Mouse (Mus musculus) midbrain, embryonic 13.5 days (tissue): Measurements from ENCODE around the gene Il1b. TPM values are rescaled to one million over a fixed set of nuclear protein-coding genes. Genes with fewer than 3 reads are reported as not detected.

ENCODE experiments used
- ATAC-seq: fragments of 200-750 bp; cut with Nextera tagmentation; 2 replicates; pipeline ENCODE4 v1.8.0; 2017; ENCODE audit warnings: mild to moderate bottlenecking, moderate TSS enrichment, moderate library complexity
- H3K27ac ChIP-seq: fragments of 300-500 bp; sonication (generic); 2 replicates; pipeline ENCODE4 v1.5.1; 2015; ENCODE audit warnings: inconsistent platforms, mild to moderate bottlenecking, moderate library complexity
- H3K27me3 ChIP-seq: fragments of 300-500 bp; sonication (generic); 2 replicates; pipeline ENCODE4 v1.6.1; 2015; ENCODE audit warnings: mild to moderate bottlenecking, inconsistent platforms
- H3K36me3 ChIP-seq: fragments of 300-500 bp; sonication (generic); 2 replicates; pipeline ENCODE4 v1.6.1; 2015; ENCODE audit warnings: mild to moderate bottlenecking, inconsistent platforms
- H3K4me1 ChIP-seq: fragments of 300-500 bp; sonication (generic); replicated peaks from 2 replicates; pipeline ENCODE4 v1.6.1; 2015; ENCODE audit warnings: inconsistent platforms
- H3K4me2 ChIP-seq: fragments of 300-500 bp; sonication (generic); replicated peaks from 2 replicates; pipeline ENCODE4 v1.6.1; 2015; ENCODE audit warnings: moderate library complexity, mild to moderate bottlenecking, inconsistent platforms
- H3K4me3 ChIP-seq: fragments of 300-500 bp; sonication (generic); replicated peaks from 2 replicates; pipeline ENCODE4 v1.5.1; 2015; ENCODE audit warnings: mild to moderate bottlenecking, inconsistent platforms
- H3K9ac ChIP-seq: fragments of 300-500 bp; sonication (generic); replicated peaks from 2 replicates; pipeline ENCODE4 v1.6.1; 2015; ENCODE audit warnings: mild to moderate bottlenecking, inconsistent platforms
- H3K9me3 ChIP-seq: fragments of 300-500 bp; sonication (generic); 2 replicates; pipeline ENCODE4 v1.6.1; 2016; ENCODE audit warnings: mild to moderate bottlenecking, inconsistent platforms
- WGBS: fragments of 180-500 bp; shearing (Covaris S2); methylation state at CpG from one replicate; pipeline ENCODE4 v1.1.7; 2015; 5-methylcytosine and 5-hydroxymethylcytosine counted together
- polyA plus RNA-seq: library from polyadenylated mRNA; unstranded; fragments of >200 nt; fragmentation: Nextera tagmentation; extraction: Ambion mirVana; gene quantifications from 2 replicates; pipeline ENCODE4 v1.2.1, GENCODE M21; 2015

Gene Il1b
- polyA plus RNA-seq, 1 experiment from 2014 or later: not detected

DNA sequence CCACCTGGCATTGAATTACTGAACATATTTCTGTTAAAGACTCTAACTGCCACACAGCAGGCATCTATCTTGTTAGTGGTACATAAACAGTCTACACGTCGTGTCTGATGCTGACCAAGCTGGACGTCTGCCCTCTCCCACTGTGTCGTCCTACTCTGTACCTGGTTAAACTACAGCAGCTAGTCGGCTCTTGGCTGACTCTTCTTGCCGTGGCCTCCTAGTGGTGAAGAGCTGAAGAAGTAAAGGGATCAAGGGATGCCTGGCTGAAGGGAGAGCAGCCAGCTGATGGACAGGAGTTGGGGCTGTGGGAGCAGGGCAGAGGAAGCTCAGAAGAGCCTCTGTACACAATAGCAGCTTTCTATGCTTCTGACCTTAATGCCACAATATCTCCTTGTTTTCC lies 22.6 kb upstream of the Il1b start:
- WGBS: 39% methylated on average over 6 of the region's 6 CpGs
- H3K36me3 ChIP-seq: no peaks in the 10 kb centered on the region
- H3K27ac ChIP-seq: no peak overlapping the region
- no peak overlapping the region for H3K4me3 ChIP-seq
- ATAC-seq: no peak
- no peaks in the 10 kb centered on the region for H3K9me3 ChIP-seq
- H3K4me1 ChIP-seq: no peaks in the 10 kb centered on the region
- no peak overlapping the region for H3K9ac ChIP-seq
- no peak overlapping the region for H3K4me2 ChIP-seq
- H3K27me3 ChIP-seq: no peaks in the 10 kb centered on the region

DNA sequence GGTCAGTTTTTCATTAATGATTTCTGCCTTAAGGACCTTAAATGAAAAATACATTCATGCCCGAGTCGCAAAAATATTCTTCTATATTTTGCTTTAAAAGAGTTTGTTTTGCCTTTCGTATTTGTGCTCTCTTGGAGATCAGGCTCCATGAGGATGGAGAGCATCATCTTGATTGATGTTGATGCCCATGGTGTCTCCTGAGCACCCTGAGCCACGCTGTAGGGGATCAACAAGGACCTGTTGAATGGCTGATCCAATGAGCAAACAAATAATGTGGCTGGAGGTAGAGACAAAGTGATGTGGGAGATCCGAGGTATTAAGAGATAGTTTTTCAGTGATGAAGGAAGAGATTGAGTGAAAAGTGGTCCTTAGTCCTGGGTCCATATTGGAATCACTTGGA lies 19.2 kb upstream of the Il1b start:
- 80% methylated on average over 5 of the region's 5 CpGs for WGBS
- H3K36me3 ChIP-seq: no peaks in the 10 kb centered on the region
- no peak overlapping the region for H3K9ac ChIP-seq
- no peak overlapping the region for H3K4me2 ChIP-seq
- no peaks in the 10 kb centered on the region for H3K27me3 ChIP-seq
- H3K27ac ChIP-seq: no peak overlapping the region
- H3K4me3 ChIP-seq: no peak overlapping the region
- no peak for ATAC-seq
- H3K9me3 ChIP-seq: no peaks in the 10 kb centered on the region
- no peaks in the 10 kb centered on the region for H3K4me1 ChIP-seq

GRCm38 (mm10) chr2:129389323-129389722 lies 18.4 kb upstream of the Il1b start:
- Histone ChIP-seq H3K27me3 (no peaks in the 10 kb centered on the region), H3K9ac (no peak overlapping the region), H3K4me2 (no peak overlapping the region), H3K27ac (no peak overlapping the region), H3K36me3 (no peaks in the 10 kb centered on the region), H3K4me1 (no peaks in the 10 kb centered on the region), H3K9me3 (no peaks in the 10 kb centered on the region), H3K4me3 (no peak overlapping the region)
- ATAC-seq: no peak
- 74% methylated on average over 2 of the region's 2 CpGs for WGBS

DNA sequence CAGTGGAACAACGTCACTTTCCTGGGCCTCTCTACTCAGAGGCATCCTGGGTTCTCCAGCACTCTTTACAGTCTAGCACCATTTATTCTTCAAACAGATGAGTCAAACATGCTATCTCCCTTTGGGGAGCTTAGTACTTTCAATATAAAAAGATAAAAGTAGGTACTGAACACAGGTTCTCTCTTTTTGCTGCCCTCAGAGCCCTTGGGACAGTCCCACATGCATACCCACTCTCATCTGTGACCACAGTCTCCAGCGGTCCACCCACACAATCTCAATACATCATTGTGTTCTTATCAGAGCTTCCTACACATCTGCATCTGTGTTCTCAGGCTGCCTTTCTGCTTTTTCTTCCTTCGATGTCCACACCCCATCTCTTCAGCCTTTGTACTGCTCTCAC lies 14.4 kb upstream of the Il1b start:
- no peak for ATAC-seq
- Histone ChIP-seq H3K9ac (no peak overlapping the region), H3K9me3 (no peaks in the 10 kb centered on the region), H3K36me3 (no peaks in the 10 kb centered on the region), H3K27ac (no peak overlapping the region), H3K27me3 (no peaks in the 10 kb centered on the region), H3K4me3 (no peak overlapping the region), H3K4me1 (no peaks in the 10 kb centered on the region), H3K4me2 (no peak overlapping the region)
- WGBS: 87% methylated on average over 3 of the region's 3 CpGs

DNA sequence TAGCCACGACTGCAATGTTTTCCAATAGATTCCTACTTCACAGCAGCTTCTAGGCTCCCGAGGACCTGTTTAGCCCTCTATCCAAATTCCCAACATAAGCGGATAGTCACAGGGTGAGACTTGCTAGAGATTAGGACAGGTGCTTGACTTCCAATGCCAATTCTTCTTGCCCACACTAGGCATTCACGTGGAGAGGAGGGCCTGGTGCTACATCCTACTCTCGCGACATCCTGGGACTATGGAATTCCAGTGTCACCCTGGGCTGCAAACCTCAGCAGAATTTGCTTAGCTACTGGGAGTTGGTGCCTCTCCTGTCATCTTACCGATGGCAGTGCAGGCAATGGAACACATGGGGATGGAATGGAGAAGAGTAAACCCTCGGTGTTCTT lies 13.3 kb upstream of the Il1b start:
- no peak overlapping the region for H3K4me3 ChIP-seq
- no peaks in the 10 kb centered on the region for H3K4me1 ChIP-seq
- no peaks in the 10 kb centered on the region for H3K9me3 ChIP-seq
- no peaks in the 10 kb centered on the region for H3K27me3 ChIP-seq
- 92% methylated on average over 8 of the region's 8 CpGs for WGBS
- ATAC-seq: no peak
- no peak overlapping the region for H3K27ac ChIP-seq
- no peak overlapping the region for H3K4me2 ChIP-seq
- H3K9ac ChIP-seq: no peak overlapping the region
- no peaks in the 10 kb centered on the region for H3K36me3 ChIP-seq

- Histone ChIP-seq H3K9me3 (no peaks in the 10 kb centered on the region), H3K36me3 (no peaks in the 10 kb centered on the region), H3K9ac (no peak overlapping the region), H3K4me2 (no peak overlapping the region), H3K27ac (no peak overlapping the region), H3K27me3 (no peaks in the 10 kb centered on the region), H3K4me1 (no peaks in the 10 kb centered on the region), H3K4me3 (no peak overlapping the region)
- ATAC-seq: no peak
- 91% methylated on average over 8 of the region's 8 CpGs for WGBS
Observed at GRCm38 (mm10) chr2:129383512-129384271, 12.8 kb upstream of the Il1b start.

- H3K36me3 ChIP-seq: no peaks in the 10 kb centered on the region
- no peaks in the 10 kb centered on the region for H3K4me1 ChIP-seq
- H3K4me2 ChIP-seq: no peak overlapping the region
- no peak overlapping the region for H3K4me3 ChIP-seq
- ATAC-seq: no peak
- H3K27me3 ChIP-seq: no peaks in the 10 kb centered on the region
- no peak overlapping the region for H3K27ac ChIP-seq
- no peaks in the 10 kb centered on the region for H3K9me3 ChIP-seq
- whole genome bisulfite sequencing: 87% methylated on average over 5 of the region's 5 CpGs
- H3K9ac ChIP-seq: no peak overlapping the region
Observed at GRCm38 (mm10) chr2:129380746-129381474, 10.0 kb upstream of the Il1b start.

GRCm38 (mm10) chr2:129380211-129380610 lies 9.3 kb upstream of the Il1b start:
- H3K27me3 ChIP-seq: no peaks in the 10 kb centered on the region
- no peaks in the 10 kb centered on the region for H3K9me3 ChIP-seq
- H3K4me2 ChIP-seq: no peak overlapping the region
- no peak for ATAC-seq
- WGBS: 77% methylated on average over 5 of the region's 5 CpGs
- no peak overlapping the region for H3K27ac ChIP-seq
- no peak overlapping the region for H3K4me3 ChIP-seq
- H3K9ac ChIP-seq: no peak overlapping the region
- no peaks in the 10 kb centered on the region for H3K36me3 ChIP-seq
- no peaks in the 10 kb centered on the region for H3K4me1 ChIP-seq

- H3K9me3 ChIP-seq: no peaks in the 10 kb centered on the region
- no peak overlapping the region for H3K4me2 ChIP-seq
- H3K4me3 ChIP-seq: no peak overlapping the region
- H3K36me3 ChIP-seq: no peaks in the 10 kb centered on the region
- no peaks in the 10 kb centered on the region for H3K27me3 ChIP-seq
- no peaks in the 10 kb centered on the region for H3K4me1 ChIP-seq
- H3K27ac ChIP-seq: no peak overlapping the region
- H3K9ac ChIP-seq: no peak overlapping the region
- 87% methylated on average over 4 of the region's 4 CpGs for WGBS
- ATAC-seq: no peak
Observed at GRCm38 (mm10) chr2:129373307-129373706, 2.4 kb upstream of the Il1b start.

- no peak overlapping the region for H3K9ac ChIP-seq
- no peaks in the 10 kb centered on the region for H3K27me3 ChIP-seq
- WGBS: 93% methylated on average over 3 of the region's 3 CpGs
- no peaks in the 10 kb centered on the region for H3K9me3 ChIP-seq
- no peak for ATAC-seq
- no peak overlapping the region for H3K27ac ChIP-seq
- no peaks in the 10 kb centered on the region for H3K36me3 ChIP-seq
- no peak overlapping the region for H3K4me3 ChIP-seq
- H3K4me2 ChIP-seq: no peak overlapping the region
- H3K4me1 ChIP-seq: no peaks in the 10 kb centered on the region
Observed at GRCm38 (mm10) chr2:129369615-129370014, 1.3 kb downstream of the Il1b start.

DNA sequence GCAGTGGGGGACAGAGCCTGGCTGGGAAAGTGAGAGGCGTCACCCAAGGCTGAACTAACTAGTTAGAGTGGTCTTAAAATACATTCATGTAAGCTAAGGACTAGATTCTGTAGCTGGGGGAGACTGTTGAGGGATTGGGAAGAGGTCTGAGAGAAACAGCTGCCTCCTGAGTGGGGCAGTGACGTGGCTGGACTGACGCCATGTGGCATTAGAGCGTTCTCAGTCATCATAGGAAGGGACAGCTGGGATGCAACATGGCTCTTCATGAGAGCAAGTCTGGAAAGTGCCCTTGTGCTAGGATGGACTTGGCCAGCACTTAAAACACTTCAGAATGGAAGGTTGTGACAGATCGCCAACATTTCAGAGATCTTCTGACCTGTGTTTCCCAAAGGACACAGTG lies 2.1 kb downstream of the Il1b start:
- no peaks in the 10 kb centered on the region for H3K27me3 ChIP-seq
- no peak overlapping the region for H3K27ac ChIP-seq
- WGBS: 92% methylated on average over 5 of the region's 5 CpGs
- H3K9me3 ChIP-seq: no peaks in the 10 kb centered on the region
- no peak overlapping the region for H3K9ac ChIP-seq
- no peaks in the 10 kb centered on the region for H3K4me1 ChIP-seq
- no peak for ATAC-seq
- H3K4me3 ChIP-seq: no peak overlapping the region
- no peaks in the 10 kb centered on the region for H3K36me3 ChIP-seq
- H3K4me2 ChIP-seq: no peak overlapping the region

DNA sequence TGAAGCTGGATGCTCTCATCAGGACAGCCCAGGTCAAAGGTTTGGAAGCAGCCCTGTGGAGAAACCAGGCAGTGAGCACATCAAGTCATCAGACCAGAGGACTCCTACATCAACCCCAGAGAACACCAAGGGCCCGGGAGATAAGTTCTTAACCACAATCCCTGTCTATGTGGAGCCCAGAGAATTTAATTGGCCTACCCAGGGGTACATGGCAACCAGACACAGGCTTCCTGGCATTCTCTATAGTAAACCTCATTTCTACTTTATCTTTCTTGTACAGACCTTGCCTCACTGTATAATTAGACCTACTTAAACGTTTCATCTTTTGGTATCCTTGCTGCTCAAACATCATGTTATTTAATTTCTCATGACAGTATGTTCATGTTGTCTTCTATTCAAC lies 2.8 kb downstream of the Il1b start:
- WGBS: 78% methylated on average over 2 of the region's 2 CpGs
- no peak overlapping the region for H3K27ac ChIP-seq
- no peaks in the 10 kb centered on the region for H3K36me3 ChIP-seq
- no peaks in the 10 kb centered on the region for H3K4me1 ChIP-seq
- ATAC-seq: no peak
- H3K27me3 ChIP-seq: no peaks in the 10 kb centered on the region
- no peak overlapping the region for H3K9ac ChIP-seq
- H3K9me3 ChIP-seq: no peaks in the 10 kb centered on the region
- no peak overlapping the region for H3K4me2 ChIP-seq
- no peak overlapping the region for H3K4me3 ChIP-seq

DNA sequence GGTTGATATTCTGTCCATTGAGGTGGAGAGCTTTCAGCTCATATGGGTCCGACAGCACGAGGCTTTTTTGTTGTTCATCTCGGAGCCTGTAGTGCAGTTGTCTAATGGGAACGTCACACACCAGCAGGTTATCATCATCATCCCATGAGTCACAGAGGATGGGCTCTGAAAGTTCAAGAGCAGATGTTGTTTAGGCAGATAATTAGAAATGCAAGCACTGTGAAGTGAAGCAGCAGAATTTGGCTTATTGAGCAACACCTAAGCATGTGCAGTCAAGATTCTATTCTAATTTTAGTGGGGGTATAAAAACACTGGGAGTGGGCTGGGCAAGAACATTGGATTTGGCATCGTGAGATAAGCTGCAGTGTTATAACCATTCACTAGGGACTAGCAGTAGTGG lies 3.7 kb downstream of the Il1b start:
- WGBS: 85% methylated on average over 5 of the region's 5 CpGs
- no peak for ATAC-seq
- Histone ChIP-seq H3K4me3 (no peak overlapping the region), H3K36me3 (no peaks in the 10 kb centered on the region), H3K27me3 (no peaks in the 10 kb centered on the region), H3K27ac (no peak overlapping the region), H3K4me1 (no peaks in the 10 kb centered on the region), H3K4me2 (no peak overlapping the region), H3K9ac (no peak overlapping the region), H3K9me3 (no peaks in the 10 kb centered on the region)
